Mouse (Mus musculus): Measurements from ENCODE around the gene Cd24a.

- TF ChIP-seq CTCF (IDR thresholded peaks at IDR 0.05): no peak
- no peak for TF ChIP-seq POLR2A (IDR thresholded peaks at IDR 0.05; ENCODE audit: insufficient read depth, low read depth, low read length)
Measured at GRCm38 (mm10) chr10:43594187-43594586, 16.1 kb downstream of the Cd24a start.
